Mouse (Mus musculus) MEL-GATA-1-ER (cell line): ENCODE measurements around the gene Tex30.
"Not testable (repeated sequence)": the region's sequence is repeated elsewhere in the genome, so short reads cannot be mapped to it uniquely, and the experiment has no call there.

Source experiments
- DNase-seq: peaks from one replicate; pipeline ENCODE4 v3.0.0-alpha.2; 2012; ENCODE audit warnings: low read depth; ENCODE audit errors: extremely low read depth

Tex30 gene

DNA sequence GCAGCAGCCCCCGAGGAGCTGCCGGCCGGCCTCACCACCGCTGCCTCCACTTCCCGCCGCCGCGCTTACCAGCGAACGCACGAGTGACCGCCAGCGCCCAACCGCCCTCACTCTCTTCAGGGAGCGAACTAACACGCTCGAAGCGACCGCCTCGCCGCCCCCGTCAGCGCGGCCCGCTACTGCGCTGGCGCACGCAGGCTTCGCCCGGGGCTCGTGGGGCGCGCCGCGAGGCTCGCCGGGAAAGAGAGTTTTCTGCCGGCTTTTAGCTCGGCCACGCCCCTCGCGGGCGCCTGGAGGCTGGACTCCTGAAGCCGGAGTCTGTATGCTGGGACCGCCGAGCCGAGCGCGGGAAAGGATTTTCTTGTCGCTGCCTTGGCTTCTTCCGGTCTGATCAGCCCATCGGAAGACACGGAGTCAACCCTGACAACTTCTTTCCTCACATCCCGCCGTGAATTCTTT, at the start of gene Tex30:
Gene Tex30 (minus strand): TSS at position 183 of the 459 bp plus-strand sequence.
- DNase-seq, result peak; percentile 86

DNA sequence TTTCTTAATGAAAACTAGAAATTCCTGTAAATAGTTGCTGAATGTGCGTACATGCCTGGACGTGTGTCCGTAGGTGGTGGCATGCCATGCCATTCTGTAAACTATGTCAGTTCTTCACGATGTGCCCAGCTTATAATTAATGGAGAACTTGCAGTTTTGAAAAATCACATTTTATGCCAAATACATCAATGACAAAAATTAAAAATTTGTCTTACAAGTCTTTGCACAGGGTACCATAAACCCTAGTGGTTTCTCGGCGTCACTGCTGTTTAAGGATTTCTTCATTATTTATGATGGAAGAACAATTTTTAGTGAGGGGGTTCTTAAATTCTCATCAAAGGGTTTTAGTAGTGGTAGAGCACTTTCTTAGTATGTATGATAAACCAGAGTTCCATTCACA, 46.5 kb upstream of the Tex30 start:
- DNase-seq, result peak; percentile 29

DNA sequence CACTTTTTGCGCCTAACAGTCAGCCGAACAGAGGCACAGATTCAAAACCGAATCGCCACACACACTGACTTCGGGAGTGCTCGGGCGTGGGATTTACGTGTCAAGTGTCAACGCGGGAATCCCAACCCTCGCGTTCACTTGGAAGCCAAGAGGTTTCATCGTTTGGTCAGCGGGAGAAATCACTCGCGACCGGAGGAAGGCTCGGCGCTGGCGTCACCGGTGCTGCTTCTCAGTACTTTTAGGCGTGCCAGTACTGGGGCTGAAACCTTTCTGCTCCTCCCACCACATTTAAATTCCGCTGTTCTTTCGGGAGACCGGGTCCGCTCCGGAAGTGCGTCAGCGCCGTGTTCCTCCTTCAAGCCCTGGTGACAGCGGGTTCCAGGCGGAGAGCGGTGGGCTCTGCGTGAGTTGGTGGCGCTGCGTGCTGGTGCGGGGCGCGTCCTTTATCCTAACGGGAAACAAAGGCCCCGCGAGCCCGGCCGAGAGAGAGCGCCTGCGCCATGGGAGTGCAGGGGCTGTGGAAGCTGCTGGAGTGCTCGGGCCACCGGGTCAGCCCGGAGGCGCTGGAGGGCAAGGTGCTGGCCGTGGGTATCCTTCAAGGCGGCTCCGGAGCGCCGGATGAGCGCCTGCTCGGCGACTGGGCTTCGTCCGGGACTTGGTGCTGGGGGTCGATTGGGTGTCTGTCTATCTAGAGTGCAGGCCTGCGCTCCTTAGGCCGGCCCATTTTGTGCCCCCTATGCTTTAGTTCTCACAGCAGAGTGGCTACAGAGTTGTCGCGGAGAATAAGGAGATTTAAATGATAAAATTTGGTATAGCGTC, 45.5 kb upstream of the Tex30 start, which contains the start of gene Ercc5:
Gene Ercc5 (plus strand): TSS at position 182 of the 819 bp plus-strand sequence.
- peak; percentile 92 for DNase-seq

DNA sequence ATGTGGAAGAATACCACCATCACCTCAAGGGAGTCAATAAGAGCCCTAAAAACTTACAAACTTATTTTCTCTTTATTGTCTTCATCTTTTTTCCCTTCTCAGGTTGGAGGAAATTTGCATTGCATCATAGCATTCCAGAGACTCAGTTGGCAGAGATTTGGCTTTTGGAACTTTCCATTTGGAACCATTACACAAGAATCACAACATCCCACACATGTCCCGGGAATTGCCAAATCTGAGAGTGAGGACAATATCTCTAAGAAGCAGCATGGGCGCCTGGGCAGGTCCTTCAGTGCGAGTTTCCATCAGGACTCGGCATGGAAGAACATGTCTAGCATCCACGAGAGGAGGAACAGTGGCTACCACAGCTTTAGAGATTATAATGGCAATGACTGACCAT, 40.5 kb upstream of the Tex30 start:
- no peak for DNase-seq

DNA sequence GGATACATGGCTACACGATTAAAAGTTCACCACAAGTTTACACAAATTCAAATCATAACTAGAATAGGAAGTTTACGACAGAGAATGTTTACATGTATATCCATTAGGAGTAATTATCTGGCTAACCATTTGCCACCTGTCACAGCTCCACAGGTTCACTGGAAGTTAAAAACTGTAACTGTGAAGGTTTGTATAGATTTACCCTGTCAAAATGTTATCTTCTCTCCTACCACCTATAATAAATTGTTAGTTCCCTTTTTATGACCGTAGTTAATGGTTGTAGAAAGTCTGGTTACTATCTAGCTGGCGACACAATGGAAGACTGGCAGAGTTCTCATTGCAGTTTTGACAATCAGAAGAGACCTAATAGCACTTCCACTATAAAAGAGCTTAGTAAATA, 38.0 kb upstream of the Tex30 start:
- DNase-seq, result peak; percentile 70

DNA sequence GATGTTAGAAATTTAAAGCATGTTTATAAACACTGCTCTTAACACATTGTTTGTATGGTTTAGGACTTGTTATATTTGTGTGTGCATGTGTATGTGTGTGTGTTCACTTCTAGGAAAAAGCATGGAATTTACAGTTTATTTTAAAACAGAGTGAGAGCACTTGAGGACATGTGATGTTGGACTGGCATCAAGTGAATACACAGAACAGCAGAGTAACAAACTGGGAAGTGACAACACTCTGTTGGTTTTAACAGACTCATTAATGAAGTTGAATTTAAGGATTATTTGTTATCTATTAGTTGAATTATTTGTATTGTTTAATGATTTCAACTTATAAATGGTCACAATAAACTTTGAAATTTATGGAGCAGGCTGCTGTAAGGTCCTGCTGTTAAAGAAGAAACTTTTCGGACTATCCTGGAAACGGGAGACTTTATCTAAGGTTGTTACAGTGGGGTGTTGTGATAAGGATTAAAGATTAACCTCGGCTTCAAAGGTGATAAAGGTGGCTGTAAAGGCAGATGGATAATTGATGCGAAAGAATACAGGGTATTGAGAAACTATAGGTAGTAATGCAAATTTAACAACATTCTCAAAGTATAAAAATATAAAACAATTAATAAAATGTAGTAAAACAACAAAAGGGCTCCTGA, 27.8 kb upstream of the Tex30 start:
- DNase-seq, result no peak

DNA sequence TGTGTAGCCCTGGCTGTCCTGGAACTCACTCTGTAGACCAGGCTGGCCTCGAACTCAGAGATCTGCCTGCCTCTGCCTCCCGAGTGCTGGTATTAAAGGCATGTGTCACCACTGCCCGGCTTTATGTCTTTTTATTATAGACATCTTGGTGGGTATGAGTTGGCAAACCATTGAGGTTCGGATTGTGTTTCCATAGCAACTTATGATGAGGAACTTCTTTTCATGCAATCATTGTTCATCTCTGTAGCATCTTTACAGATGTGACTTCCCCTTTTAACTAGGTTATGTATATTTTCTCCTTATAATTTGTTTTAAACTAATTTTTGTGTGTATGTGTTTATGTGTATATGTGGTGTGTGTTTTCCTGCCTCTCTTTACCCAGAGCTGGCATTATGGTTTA, 23.3 kb upstream of the Tex30 start:
- DNase-seq, result peak; percentile 20

DNA sequence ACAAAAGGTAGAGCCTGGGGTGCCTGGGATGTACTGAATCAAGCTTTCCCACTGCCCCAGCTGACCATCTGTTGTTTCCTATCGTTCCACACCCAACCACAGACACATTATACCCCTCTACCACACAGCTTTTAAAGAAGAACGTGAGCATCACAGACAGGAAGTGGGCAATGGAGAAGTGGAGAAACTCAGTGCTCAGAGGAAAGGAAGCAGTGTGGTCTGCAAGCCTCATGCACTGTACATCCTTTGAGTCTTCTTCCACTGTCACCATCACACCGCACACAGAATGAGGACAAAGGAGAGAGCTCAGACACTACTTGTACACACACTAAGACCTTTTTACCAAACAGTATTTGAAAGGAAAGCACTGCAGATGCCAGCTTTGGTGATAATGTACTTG, 20.0 kb upstream of the Tex30 start:
- DNase-seq, result peak; percentile 9

DNA sequence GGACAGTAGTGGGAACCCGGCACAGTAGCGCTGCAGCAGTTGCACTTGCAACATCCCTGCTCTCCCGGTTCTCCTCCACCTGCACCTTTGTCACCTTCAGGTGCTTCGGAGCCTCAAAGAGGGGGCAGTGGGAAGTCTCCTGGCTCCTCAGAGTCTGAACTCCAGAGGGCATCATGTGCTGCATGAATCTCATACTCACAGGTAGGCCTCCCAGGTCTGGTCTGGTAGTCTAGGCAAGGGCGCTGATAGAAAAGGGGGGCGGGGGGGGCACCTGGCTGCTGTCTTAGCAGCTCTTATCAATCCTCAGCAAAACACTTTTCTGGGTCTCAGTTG, 17.8 kb upstream of the Tex30 start:
- no peak for DNase-seq

DNA sequence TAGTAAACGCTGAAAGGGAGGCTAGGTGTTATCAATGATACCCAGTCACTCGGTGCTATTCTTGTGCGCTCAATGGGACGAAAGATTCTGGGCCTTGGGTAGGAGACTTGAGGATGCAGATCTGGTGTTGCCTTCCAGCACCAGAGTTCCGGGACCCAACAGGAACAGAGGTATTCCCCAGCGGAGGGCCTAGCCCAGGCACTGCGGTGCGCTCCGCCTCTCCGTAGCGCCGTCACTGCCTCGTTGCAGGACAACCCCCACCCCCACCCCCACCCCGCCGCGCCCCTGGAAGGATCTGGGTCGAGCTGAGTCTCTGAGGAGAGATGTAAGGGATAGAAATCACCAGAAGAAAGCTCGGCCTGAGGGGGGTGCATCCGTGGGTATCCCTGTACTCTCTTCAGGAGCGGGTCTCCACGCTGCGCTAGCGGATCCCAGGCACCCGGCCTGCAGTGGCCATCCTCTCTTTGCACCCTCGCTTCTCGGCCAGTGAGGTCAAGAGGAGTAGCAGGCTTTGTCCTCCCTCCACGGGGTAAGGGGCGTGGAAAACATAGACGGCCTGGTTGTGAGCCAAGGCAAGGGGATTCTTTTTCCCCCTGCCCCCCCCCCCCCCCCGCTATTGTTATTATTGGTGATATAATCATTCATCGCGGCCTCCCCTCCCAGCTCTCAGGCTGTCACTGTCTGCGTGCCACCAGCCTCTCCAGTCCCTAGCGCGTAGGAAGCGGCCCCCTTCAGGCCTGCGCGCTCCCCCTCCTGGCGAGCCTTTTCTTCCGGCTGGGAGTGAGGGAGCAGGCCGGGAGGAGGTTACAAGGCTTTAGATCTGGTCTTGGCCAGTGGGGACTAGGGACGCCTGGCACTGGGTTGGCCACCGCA, 17.2 kb upstream of the Tex30 start:
- DNase-seq, result peak; percentile 62

DNA sequence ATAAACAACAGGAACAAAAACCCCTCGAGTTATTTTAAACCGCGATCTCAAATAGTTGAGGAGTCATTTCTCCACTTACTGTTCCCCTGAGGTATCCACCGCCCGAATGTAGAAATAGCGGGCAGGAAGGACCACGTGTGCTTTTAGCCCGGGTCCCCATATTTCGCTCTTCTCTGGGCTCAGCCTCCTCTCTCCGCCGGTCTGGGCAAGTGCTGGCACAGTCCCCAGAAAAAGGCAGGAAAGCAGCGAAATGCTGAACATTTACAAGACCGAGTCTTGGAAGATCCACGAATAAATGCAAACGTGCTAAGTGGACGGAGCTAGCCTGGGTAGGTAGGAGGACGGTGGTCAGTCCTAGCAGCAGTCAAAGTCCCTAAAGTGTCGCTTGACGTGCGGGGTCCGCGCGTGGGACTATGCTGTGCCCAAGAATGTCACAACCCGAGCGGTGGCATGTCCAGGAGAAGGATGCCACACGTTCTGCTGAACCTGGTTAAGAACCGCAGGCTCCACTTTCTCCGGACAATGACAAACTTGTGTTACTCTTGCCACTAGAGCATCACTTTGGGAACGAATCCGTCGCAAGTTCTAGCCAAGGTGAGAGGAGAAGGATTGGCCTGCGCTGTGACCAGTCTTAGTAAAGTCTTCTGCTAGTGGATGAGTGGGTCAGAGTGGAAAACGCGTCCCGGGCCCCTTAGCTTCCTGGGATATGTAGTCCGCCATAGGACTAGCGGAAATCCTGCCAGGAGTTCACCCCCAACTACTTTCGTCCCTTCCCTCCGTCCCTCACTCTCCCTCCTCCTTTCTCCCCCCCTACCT, 16.2 kb upstream of the Tex30 start, which contains the start of the genes Kdelc1 and Bivm:
Gene Kdelc1 (minus strand): TSS at position 570 of the 816 bp plus-strand sequence.
Gene Bivm (plus strand): TSS at position 719 of the 816 bp plus-strand sequence.
- peak; percentile 96 for DNase-seq

DNA sequence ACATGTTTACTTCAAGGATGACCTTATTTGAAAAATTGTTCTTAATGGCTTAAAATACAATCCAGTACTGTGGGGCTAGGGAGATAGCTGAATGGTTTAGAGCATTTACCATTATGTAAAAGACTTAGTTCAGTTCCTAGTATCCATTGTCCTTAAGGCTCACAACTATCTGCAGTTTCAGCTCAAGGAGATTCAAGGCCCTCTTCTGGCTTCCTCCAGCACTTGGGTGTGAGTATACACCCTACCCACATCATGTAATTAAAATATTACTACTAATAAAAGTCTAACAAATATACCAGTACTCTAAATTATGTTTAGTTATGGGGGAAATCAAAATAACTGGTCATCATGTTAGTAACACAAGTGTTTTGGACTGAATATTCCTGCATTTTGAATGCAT, 15.3 kb upstream of the Tex30 start:
- peak; percentile 32 for DNase-seq

DNA sequence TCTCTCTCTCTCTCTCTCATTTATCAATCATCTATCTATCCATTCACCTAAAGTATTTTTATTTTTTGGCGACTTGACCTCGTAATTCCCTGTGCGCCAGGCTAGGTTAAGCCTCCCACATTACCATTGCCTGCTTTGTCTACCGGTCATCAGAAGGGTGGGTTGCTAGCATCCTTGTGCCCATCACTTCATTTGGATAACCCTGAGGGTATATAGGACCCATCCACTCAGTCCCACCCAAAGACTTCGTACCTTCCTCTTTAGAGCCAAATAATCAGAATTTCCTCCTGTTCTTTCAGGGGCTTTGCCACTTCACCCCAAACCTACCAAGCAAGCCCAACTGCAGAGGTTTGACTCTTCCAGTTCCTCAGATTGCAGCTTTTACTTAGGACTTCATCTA, 698 bp upstream of the Tex30 start:
- peak; percentile 8 for DNase-seq

DNA sequence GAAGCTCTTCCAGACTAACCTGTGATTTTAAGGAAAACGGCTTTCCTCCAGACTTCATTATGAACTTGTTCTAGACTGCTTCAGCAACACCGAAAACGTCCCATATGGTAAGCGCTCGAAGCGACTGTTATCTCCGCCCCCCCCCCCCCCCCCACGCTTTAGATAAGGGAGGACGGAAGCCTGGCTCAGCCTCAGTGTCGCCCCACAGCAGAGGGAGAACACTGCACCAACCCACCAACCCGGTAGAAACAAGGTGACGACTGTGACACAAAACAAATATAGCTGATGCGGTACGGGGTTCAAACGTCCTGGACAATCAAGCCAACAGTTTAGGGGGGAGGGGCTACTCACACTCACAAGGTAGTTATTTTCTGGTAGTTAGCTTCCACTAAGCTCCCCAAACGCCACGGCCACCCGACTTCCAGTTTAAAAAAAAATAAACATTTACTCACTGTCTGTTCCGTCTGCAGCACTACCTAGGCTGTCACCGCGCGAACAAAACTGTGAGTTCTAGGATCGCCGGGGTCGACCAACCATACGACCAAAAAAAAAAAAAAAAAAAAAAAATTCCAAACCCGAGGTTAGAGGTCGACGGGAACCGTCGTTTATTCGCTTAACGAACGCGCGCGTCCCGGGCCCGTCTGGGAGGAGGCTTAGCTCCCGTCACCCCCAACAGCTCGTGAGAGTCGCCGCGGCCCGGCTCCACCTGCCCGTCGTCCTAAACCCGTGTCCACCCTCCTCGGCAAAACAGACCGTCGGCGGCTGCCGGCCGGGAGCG, 604 bp downstream of the Tex30 start:
- DNase-seq, result peak; percentile 49

DNA sequence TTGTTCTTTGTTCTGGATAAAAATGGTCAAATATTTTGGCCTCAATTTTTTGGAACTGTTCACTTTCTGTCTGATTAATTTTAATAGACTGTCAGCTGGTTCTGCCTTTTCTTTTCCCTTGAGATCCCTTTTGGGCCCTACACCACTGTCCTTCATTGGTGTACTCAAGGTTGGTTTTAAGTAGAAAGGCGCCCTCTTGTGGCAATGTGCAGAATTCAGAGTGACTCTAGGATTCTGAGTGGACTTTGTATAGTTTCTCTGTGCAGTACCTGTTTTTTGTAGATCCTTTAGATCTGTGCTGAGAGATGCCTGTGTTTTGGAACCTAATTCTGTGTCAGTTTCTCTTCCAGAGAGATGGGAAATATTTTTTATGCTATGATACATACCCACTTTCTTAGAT, 37.6 kb downstream of the Tex30 start:
- peak; percentile 41 for DNase-seq

DNA sequence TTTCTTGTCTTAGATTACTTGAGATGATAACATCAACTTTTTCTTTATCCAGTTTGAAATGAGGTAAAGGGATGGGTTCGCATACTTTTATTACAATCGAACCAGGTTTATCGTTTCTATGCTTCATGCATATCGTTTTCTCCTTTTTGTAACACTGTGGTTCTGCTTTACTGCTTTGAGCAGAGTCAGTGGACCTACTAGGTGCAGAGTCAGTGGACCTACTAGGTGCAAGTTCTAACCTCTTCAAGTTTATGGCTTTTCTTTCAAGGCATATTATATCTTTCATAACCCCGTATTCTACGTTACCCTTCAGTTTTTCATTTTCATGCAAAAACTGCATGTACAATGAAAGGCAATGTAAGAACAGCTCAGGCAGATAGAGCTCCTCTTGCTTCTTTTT, 38.8 kb downstream of the Tex30 start:
- DNase-seq, result no peak

DNA sequence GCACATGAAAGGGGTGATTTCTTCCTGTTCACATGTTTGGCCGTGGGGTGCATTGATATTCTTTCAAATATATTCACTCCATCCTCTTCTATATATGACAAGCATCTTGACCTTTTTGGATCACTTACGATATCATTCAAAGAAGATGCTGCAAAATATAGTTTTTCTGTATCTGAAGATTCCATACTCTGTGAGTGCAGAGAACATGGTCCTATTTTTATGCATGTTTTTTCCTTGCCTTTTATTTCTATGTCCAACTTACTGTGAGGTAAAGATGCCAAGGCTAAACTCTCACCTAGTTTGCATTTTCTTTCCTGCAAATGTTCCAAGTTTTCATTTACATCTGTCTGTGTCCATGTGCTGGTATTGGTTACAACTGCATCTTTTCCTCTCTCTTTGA, 40.4 kb downstream of the Tex30 start, which contains the start of gene Gm8251:
Gene Gm8251 (minus strand): TSS at position 101 of the 400 bp plus-strand sequence.
- DNase-seq, result no peak

DNA sequence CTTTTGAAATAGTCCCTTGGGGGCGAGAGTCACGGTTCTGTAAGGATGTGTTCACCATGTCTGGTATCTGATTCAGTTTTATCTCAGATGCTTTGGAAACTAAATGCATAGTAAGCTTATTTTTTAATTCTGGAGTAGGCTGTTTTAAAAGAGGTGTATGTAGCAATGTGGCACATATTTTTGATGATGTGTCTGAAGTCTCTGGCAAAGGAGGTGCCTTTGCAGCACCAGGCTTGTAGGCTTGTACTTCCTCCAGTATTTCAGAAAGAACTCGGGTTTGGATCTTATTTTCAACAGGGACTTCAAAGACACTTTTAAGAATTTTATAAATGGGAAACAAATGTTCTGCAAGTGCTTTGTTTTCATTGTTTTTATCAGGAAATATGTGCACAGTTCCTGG, 44.4 kb downstream of the Tex30 start:
- DNase-seq, result no peak

DNA sequence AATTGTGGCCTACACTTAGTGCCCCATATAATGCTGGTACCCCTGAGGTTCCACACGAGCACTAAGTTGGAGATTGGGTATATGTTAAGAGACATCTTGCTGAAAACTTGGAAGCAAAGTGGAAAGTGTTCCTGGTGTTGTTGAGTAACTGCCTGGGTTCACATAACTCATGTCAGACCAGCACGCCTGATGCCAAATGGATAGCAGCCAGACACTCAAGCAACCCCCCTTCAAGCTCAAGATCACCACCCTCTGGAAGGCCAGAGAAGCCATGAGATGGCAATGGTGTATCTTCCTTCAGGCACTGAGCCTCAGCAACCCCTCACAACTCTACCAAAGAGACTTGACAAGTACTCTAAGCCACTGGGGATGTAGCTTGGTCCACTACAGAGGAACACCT, 55.7 kb downstream of the Tex30 start:
- no peak for DNase-seq

DNA sequence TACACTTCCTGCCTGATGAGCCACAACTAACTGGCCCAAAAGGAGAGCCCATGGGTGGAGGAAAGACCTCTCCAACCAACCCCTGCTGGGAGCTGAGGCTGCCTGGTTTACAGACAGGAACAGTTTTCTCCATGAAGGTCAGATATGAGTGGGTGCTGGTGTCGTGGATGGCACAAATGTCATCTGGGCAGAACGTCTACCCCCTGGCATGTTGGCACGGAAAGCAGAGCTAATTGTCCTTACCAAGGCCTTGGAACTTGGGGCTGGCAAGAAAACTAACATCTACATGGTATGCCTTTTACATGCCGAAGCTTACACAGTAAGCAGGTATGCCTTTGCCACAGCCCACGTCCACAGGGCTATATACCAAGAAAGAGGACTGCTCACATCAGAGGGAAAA, 56.6 kb downstream of the Tex30 start:
- not testable (repeated sequence) for DNase-seq
